Mouse (Mus musculus) ES-Bruce4 (cell line): ENCODE results near the gene Nos1ap.

Experiments
- CTCF ChIP-seq: IDR thresholded peaks from one replicate; pipeline ENCODE4 v1.8.1; 2011; ENCODE audit warnings: low read depth, low read length
- POLR2A ChIP-seq: IDR thresholded peaks from one replicate; pipeline ENCODE4 v1.8.1; 2011; ENCODE audit warnings: low read length; ENCODE audit not compliant: insufficient read depth

DNA sequence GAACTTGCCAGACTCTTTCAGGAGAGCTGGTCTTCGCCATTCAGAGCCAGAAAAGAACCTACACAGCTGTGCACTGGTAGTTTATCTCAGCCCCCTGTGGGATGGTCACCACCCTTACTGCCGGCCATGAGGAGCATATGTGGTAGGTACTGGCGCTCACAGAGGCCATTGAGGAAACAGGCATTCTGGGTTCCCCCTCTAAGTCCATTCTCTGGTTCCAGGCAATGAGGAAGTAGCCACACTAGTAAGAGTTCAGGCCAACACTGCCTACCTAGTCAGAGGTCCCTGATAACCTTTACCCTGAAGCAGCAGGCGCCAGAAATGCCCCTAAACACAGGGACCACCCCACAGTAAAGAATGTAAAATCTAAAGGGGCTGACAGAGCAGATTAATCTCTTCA is 97.6 kb downstream of the Nos1ap start:
- TF ChIP-seq CTCF (no peak), POLR2A (no peak)
